Mouse (Mus musculus) lung, adult 2 months (tissue): Measurements from ENCODE around the gene Plxdc2.

Experiments
- CTCF ChIP-seq: fragments of 200-500 bp; IDR thresholded peaks from 2 replicates; pipeline ENCODE4 v1.5.1; 2011; ENCODE audit warnings: mild to moderate bottlenecking, low read length, control low read depth; ENCODE audit not compliant: insufficient read depth
- POLR2A ChIP-seq: fragments of 200-500 bp; IDR thresholded peaks from 2 replicates; pipeline ENCODE4 v1.6.1; 2011; ENCODE audit warnings: low read depth, mild to moderate bottlenecking, control low read depth, low read length, borderline replicate concordance; ENCODE audit errors: extremely low read depth

DNA sequence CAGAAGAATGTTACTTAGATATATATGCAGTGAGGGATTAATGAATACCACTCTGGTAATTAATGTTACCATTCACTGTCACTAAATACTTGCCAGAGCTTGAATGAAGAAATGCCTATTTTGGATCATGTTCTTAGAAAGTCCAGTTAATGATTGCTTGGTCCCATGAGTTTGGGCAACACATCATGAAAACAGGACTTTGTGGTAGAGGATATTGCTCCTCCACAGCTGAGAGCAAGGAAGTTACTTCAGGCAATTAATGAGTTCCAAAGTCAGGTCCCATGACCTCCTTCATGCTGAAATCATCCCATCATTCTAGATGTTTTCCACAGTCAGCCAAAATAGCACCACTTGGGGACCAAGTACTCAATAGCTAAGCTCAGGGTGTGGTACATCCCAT lies 220.5 kb downstream of the Plxdc2 start:
- TF ChIP-seq CTCF (no peak), POLR2A (no peak)
